Mouse (Mus musculus) neutrophil, adult 5-6 weeks (primary cell): ENCODE results near the gene Stk10. TPM values are rescaled to one million over a fixed set of nuclear protein-coding genes. Genes with fewer than 3 reads are reported as not detected.
"Not testable (repeated sequence)": the region's sequence is repeated elsewhere in the genome, so short reads cannot be mapped to it uniquely, and the experiment has no call there.

Source experiments
- ATAC-seq: fragments of 151-379, 151-347 bp; 2 replicates; pipeline ENCODE4 v1.8.0; 2017; ENCODE audit warnings: mild to moderate bottlenecking, moderate TSS enrichment; ENCODE audit not compliant: insufficient number of reproducible peaks, poor library complexity, low FRiP score, severe bottlenecking; ENCODE audit errors: extremely low read depth
- total RNA-seq: library from RNA; stranded (forward); fragments of 200-1000 nt; gene quantifications from 2 replicates; pipeline ENCODE4 v1.2.3, GENCODE M21; 2017

Stk10 gene
- total RNA-seq, 1 experiment from 2014 or later = 193 TPM

GRCm38 (mm10) chr11:32618036-32618435 is 84.9 kb downstream of the Stk10 start:
- no peak for ATAC-seq

GRCm38 (mm10) chr11:32618641-32619040 is 85.5 kb downstream of the Stk10 start:
- ATAC-seq = not testable (repeated sequence)

- peak; percentile 32; the same call in 1 of the 2 replicates for ATAC-seq
Observed at GRCm38 (mm10) chr11:32619257-32619816, 86.2 kb downstream of the Stk10 start.

GRCm38 (mm10) chr11:32619866-32620456 is 86.9 kb downstream of the Stk10 start:
- ATAC-seq = no peak

GRCm38 (mm10) chr11:32621831-32622478 is 88.8 kb downstream of the Stk10 start:
- ATAC-seq = no peak

GRCm38 (mm10) chr11:32622479-32623190 is 89.5 kb downstream of the Stk10 start:
- no peak for ATAC-seq

- ATAC-seq = no peak
Observed at GRCm38 (mm10) chr11:32623236-32623635, 90.1 kb downstream of the Stk10 start.

GRCm38 (mm10) chr11:32623912-32624311 is 90.8 kb downstream of the Stk10 start:
- ATAC-seq = no peak

GRCm38 (mm10) chr11:32625677-32626076 is 92.6 kb downstream of the Stk10 start:
- ATAC-seq = peak; percentile 42; the same call in 1 of the 2 replicates

GRCm38 (mm10) chr11:32626079-32626478 is 93.0 kb downstream of the Stk10 start:
- ATAC-seq = no peak

GRCm38 (mm10) chr11:32627900-32628299 is 94.8 kb downstream of the Stk10 start:
- no peak for ATAC-seq

- no peak for ATAC-seq
Observed at GRCm38 (mm10) chr11:32629713-32630211, 96.7 kb downstream of the Stk10 start.

GRCm38 (mm10) chr11:32632671-32633070 is 99.6 kb downstream of the Stk10 start:
- no peak for ATAC-seq

- ATAC-seq = no peak
Observed at GRCm38 (mm10) chr11:32633542-32633941, 100.4 kb downstream of the Stk10 start.

GRCm38 (mm10) chr11:32634143-32634542 is 101.0 kb downstream of the Stk10 start:
- ATAC-seq = no peak

GRCm38 (mm10) chr11:32634842-32635241 is 101.7 kb downstream of the Stk10 start:
- ATAC-seq = no peak

- ATAC-seq = no peak
Observed at GRCm38 (mm10) chr11:32636275-32636674, 103.2 kb downstream of the Stk10 start.

GRCm38 (mm10) chr11:32638521-32639255 is 105.6 kb downstream of the Stk10 start:
- no peak for ATAC-seq

- ATAC-seq = no peak
Observed at GRCm38 (mm10) chr11:32640617-32641016, 107.5 kb downstream of the Stk10 start.
